Mouse (Mus musculus) hindbrain, embryonic 16.5 days (tissue): ENCODE measurements around the gene Gm17019. TPM values are rescaled to one million over a fixed set of nuclear protein-coding genes. Genes with fewer than 3 reads are reported as not detected.
"Not testable (repeated sequence)": the region's sequence is repeated elsewhere in the genome, so short reads cannot be mapped to it uniquely, and the experiment has no call there.

ENCODE experiments used
- ATAC-seq: fragments of 200-750 bp; cut with Nextera tagmentation; 2 replicates; pipeline ENCODE4 v1.8.0; 2017; ENCODE audit warnings: moderate TSS enrichment, moderate library complexity
- H3K27ac ChIP-seq: fragments of 300-500 bp; sonication (generic); 2 replicates; pipeline ENCODE4 v1.5.1; 2014; ENCODE audit warnings: low read depth, mild to moderate bottlenecking, control low read depth, low read length, moderate library complexity
- H3K27me3 ChIP-seq: fragments of 300-500 bp; sonication (generic); replicated peaks from 2 replicates; pipeline ENCODE4 v1.6.1; 2014; ENCODE audit warnings: low read length; ENCODE audit not compliant: control insufficient read depth, insufficient read depth
- H3K36me3 ChIP-seq: fragments of 300-500 bp; sonication (generic); 2 replicates; pipeline ENCODE4 v1.6.1; 2014; ENCODE audit warnings: mild to moderate bottlenecking, low read length, moderate library complexity, mixed read lengths; ENCODE audit not compliant: control insufficient read depth, insufficient read depth
- H3K4me1 ChIP-seq: fragments of 300-500 bp; sonication (generic); 2 replicates; pipeline ENCODE4 v1.6.1; 2014; ENCODE audit warnings: low read depth, low read length; ENCODE audit not compliant: control insufficient read depth, insufficient read depth
- H3K4me2 ChIP-seq: fragments of 300-500 bp; sonication (generic); 2 replicates; pipeline ENCODE4 v1.6.1; 2014; ENCODE audit warnings: mild to moderate bottlenecking, low read length, control low read depth, moderate library complexity
- H3K4me3 ChIP-seq: fragments of 300-500 bp; sonication (generic); 2 replicates; pipeline ENCODE4 v1.5.1; 2014; ENCODE audit warnings: mild to moderate bottlenecking, low read length, control low read depth, moderate library complexity
- H3K9ac ChIP-seq: fragments of 300-500 bp; sonication (generic); 2 replicates; pipeline ENCODE4 v1.6.1; 2014; ENCODE audit warnings: low read depth, mild to moderate bottlenecking, control low read depth, low read length, moderate library complexity
- H3K9me3 ChIP-seq: fragments of 300-500 bp; sonication (generic); 2 replicates; pipeline ENCODE4 v1.6.1; 2014; ENCODE audit warnings: mild to moderate bottlenecking, low read length, moderate library complexity; ENCODE audit not compliant: control insufficient read depth
- WGBS: fragments of 180-500 bp; shearing (Covaris S2); extraction: QIAGEN DNeasy Blood & Tissue Kit; methylation state at CpG from one replicate; pipeline ENCODE4 v1.1.7; 2014; 5-methylcytosine and 5-hydroxymethylcytosine counted together
- polyA plus RNA-seq: library from polyadenylated mRNA; unstranded; fragments of >200 nt; fragmentation: Nextera tagmentation; extraction: Ambion mirVana; gene quantifications from 2 replicates; pipeline ENCODE4 v1.2.1, GENCODE M21; 2015

The Gm17019 gene
- not detected in 2 replicates for polyA plus RNA-seq

GRCm38 (mm10) chr5:15032898-15033297 is at the start of gene Gm17019:
TSS of gene Gm17019 (minus strand) at chr5:15032998.
- H3K9me3 ChIP-seq, result peaks cover 21% of the 10 kb centered on the region
- WGBS, result 53% methylated on average over 1 of the region's 1 CpGs

GRCm38 (mm10) chr5:15062385-15062715 is 29.6 kb upstream of the Gm17019 start:
- ATAC-seq, H3K4me3 ChIP-seq, H3K9ac ChIP-seq, H3K27ac ChIP-seq, H3K4me2 ChIP-seq, H3K27me3 ChIP-seq, H3K4me1 ChIP-seq, H3K36me3 ChIP-seq: not testable (repeated sequence)
- 90% methylated on average over 1 of the region's 1 CpGs for WGBS
- H3K9me3 ChIP-seq, result peaks cover 18% of the 10 kb centered on the region

More at GRCm38 (mm10) chr5:15032898-15033297, at the start of gene Gm17019:
- not testable (repeated sequence) for H3K4me3 ChIP-seq, H3K27ac ChIP-seq, H3K27me3 ChIP-seq, ATAC-seq, H3K4me2 ChIP-seq, H3K4me1 ChIP-seq, H3K36me3 ChIP-seq, H3K9ac ChIP-seq

GRCm38 (mm10) chr5:15061638-15062384 is 29.0 kb upstream of the Gm17019 start:
- H3K4me1 ChIP-seq, H3K27ac ChIP-seq, H3K27me3 ChIP-seq, H3K36me3 ChIP-seq, H3K4me2 ChIP-seq, H3K4me3 ChIP-seq, H3K9ac ChIP-seq: not testable (repeated sequence)
- 77% methylated on average over 4 of the region's 4 CpGs for WGBS
- peaks cover 18% of the 10 kb centered on the region for H3K9me3 ChIP-seq
- peak; percentile 58 for ATAC-seq

GRCm38 (mm10) chr5:15054151-15055025 is 21.6 kb upstream of the Gm17019 start:
- not testable (repeated sequence) for ATAC-seq, H3K4me3 ChIP-seq, H3K4me2 ChIP-seq, H3K9ac ChIP-seq, H3K27ac ChIP-seq, H3K4me1 ChIP-seq, H3K36me3 ChIP-seq, H3K27me3 ChIP-seq
- 79% methylated on average over 10 of the region's 10 CpGs for WGBS
- peaks cover 17% of the 10 kb centered on the region for H3K9me3 ChIP-seq

DNA sequence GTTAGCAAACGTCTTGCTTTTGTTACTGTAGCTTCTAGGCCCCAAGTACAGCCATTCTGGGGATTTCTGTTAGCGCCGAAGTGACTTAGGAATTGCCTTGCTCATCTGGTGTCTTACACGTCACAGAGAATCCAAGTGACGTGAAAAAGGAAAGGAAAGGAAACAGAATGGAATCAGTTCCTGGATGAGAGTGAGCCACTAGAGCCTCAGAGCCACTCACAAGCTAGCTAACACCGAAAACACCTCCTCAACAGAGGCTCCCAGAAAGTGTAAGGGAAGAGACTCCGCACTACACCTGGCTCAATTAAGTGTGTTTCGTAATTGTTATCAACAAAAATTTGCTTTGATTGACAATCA is 20.8 kb upstream of the Gm17019 start:
- not testable (repeated sequence) for H3K4me3 ChIP-seq, H3K9ac ChIP-seq, H3K36me3 ChIP-seq, H3K27ac ChIP-seq, H3K4me1 ChIP-seq, H3K27me3 ChIP-seq, H3K4me2 ChIP-seq, ATAC-seq
- peaks cover 15% of the 10 kb centered on the region for H3K9me3 ChIP-seq
- 81% methylated on average over 7 of the region's 8 CpGs for WGBS

GRCm38 (mm10) chr5:15052945-15053605 is 20.3 kb upstream of the Gm17019 start:
- H3K4me3 ChIP-seq, ATAC-seq, H3K36me3 ChIP-seq, H3K4me2 ChIP-seq, H3K27ac ChIP-seq, H3K27me3 ChIP-seq, H3K9ac ChIP-seq, H3K4me1 ChIP-seq: not testable (repeated sequence)
- 82% methylated on average over 4 of the region's 4 CpGs for WGBS
- H3K9me3 ChIP-seq, result peaks cover 14% of the 10 kb centered on the region

GRCm38 (mm10) chr5:15050807-15051206 is 18.0 kb upstream of the Gm17019 start:
- WGBS, result 77% methylated on average over 2 of the region's 2 CpGs
- not testable (repeated sequence) for H3K9ac ChIP-seq, H3K4me3 ChIP-seq, H3K4me1 ChIP-seq, H3K4me2 ChIP-seq, H3K27me3 ChIP-seq, H3K27ac ChIP-seq, ATAC-seq, H3K36me3 ChIP-seq
- peaks cover 14% of the 10 kb centered on the region for H3K9me3 ChIP-seq

DNA sequence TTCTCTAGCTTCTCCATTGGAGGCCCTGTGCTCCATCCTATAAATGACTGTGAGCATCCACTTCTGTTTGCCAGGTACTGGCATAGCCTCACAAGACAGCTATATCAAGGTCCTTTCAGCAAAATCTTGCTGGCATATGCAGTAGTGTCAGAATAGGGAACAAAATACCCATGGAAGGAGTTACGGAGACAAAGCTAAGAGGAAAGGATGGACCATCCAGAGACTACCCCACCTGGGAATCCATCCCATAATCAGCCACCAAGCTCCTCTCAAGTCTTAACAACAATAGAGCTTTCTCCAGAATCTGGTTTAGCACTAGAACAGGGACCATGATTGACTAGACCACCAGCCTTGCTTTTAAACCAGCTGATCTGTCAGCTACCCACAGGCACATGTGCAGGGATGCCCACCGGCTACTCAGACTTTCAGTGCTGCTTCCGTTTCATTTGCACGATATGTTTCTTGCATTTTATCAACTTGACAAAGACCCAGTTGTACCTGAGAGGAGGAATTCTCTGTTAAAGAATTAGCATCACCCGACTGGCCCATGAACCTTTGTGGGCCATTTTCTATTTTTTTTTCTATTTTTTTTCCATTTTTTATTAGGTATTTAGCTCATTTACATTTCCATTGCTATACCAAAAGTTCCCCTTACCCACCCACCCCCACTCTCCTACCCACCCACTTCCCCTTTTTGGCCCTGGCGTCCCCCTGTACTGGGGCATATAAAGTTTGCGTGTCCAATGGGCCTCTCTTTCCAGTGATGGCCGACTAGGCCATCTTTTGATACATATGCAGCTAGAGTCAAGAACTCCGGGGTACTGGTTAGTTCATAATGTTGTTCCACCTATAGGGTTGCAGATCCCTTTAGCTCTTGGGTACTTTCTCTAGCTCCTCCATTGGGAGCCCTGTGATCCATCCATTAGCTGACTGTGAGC is 12.3 kb upstream of the Gm17019 start:
- not testable (repeated sequence) for H3K27ac ChIP-seq, H3K27me3 ChIP-seq, H3K4me2 ChIP-seq, H3K36me3 ChIP-seq, H3K9ac ChIP-seq, ATAC-seq, H3K4me1 ChIP-seq, H3K4me3 ChIP-seq, H3K9me3 ChIP-seq
- WGBS, result 89% methylated on average over 6 of the region's 9 CpGs
